Mouse (Mus musculus): ENCODE results near the gene Gpatch8.
A peak's percentile ranks its signal among the peaks of the same experiment; 100 is the strongest.

The Gpatch8 gene

DNA sequence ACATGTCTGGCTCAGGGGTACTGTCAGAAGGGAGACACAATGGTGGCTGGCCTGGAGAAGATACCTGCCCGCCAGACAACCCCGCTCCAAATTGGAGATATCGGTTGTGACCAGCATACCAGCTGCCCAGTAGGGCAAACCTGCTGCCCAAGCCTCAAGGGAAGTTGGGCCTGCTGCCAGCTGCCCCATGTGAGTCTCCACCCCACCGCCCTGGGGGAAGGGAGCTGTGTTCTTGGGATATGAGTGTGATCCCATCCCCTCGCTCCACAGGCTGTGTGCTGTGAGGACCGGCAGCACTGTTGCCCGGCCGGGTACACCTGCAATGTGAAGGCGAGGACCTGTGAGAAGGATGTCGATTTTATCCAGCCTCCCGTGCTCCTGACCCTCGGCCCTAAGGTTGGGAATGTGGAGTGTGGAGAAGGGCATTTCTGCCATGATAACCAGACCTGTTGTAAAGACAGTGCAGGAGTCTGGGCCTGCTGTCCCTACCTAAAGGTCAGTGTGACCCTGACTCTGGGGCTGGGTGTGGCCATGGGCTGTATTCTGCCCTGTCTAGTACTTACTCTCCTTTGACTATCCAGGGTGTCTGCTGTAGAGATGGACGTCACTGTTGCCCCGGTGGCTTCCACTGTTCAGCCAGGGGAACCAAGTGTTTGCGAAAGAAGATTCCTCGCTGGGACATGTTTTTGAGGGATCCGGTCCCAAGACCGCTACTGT is 120.3 kb downstream of the Gpatch8 start:
- no peak for DNase-seq (ENCODE audit: low read depth, low spot score)

DNA sequence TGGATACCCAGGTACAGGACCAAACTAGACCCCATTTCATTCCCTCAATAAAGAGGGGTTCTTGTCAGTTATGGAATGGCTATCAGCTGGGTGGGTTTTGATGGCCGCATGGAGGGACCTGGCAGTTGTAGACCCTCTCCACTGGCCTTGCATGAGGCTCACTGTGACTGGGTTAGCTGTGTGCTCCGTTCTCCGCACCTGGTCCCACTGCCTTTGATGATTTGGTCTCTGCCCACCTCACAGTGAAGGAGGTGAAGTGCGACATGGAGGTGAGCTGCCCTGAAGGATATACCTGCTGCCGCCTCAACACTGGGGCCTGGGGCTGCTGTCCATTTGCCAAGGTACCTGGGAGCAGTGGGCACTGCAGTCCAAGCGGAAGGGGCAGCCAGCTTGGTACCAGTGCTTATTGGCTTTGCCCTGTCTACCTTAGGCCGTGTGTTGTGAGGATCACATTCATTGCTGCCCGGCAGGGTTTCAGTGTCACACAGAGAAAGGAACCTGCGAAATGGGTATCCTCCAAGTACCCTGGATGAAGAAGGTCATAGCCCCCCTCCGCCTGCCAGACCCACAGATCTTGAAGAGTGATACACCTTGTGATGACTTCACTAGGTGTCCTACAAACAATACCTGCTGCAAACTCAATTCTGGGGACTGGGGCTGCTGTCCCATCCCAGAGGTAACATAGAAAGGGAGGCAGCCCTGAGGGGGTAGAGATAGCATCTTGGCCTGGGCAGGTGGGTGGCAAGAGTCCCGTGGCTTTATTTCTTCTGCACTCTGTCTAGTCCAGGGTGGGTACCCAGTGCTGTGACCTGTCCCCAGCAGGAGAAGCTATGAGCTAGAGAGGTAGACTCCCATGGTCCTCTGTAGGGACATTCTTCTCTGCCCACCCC is 121.1 kb downstream of the Gpatch8 start:
- DNase-seq (ENCODE audit: low read depth, low spot score): no peak

DNA sequence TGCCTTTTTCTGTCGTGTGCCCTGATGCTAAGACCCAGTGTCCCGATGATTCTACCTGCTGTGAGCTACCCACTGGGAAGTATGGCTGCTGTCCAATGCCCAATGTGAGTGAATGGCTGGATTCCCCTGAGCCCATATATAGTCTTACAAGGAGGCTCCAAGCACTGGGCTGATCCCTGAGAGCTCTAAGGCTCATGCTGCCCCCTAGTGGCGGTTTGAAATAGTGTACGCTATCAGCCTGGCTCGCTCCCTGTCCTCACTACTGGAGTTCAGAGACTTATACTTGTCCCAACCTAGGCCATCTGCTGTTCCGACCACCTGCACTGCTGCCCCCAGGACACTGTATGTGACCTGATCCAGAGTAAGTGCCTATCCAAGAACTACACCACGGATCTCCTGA is 121.8 kb downstream of the Gpatch8 start:
- DNase-seq (ENCODE audit: low read depth, low spot score): peak; percentile 77

DNA sequence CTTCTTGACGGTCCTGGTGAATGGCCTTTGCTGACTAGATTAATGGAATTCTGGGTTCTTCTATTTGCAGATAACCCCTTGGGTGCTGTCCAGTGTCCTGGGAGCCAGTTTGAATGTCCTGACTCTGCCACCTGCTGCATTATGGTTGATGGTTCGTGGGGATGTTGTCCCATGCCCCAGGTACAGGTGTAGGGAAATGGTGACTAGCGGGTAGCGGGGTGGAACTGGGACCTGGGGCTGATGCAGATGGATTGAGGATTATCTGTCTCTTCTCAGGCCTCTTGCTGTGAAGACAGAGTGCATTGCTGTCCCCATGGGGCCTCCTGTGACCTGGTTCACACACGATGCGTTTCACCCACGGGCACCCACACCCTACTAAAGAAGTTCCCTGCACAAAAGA is 122.3 kb downstream of the Gpatch8 start:
- no peak for DNase-seq (ENCODE audit: low read depth, low spot score)

DNA sequence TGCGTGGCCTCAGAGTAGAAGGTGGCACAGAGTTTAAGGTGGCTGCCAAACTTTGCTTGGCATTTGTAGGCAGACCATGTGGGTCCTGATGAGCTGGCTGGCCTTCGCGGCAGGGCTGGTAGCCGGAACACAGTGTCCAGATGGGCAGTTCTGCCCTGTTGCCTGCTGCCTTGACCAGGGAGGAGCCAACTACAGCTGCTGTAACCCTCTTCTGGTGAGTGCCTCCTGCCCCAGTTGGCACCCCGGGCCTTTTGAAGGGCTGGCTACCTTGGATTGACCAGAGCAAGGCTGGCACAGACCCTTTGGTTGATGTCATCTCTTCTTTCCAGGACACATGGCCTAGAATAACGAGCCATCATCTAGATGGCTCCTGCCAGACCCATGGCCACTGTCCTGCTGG is 123.3 kb downstream of the Gpatch8 start:
- DNase-seq (ENCODE audit: low read depth, low spot score): no peak

DNA sequence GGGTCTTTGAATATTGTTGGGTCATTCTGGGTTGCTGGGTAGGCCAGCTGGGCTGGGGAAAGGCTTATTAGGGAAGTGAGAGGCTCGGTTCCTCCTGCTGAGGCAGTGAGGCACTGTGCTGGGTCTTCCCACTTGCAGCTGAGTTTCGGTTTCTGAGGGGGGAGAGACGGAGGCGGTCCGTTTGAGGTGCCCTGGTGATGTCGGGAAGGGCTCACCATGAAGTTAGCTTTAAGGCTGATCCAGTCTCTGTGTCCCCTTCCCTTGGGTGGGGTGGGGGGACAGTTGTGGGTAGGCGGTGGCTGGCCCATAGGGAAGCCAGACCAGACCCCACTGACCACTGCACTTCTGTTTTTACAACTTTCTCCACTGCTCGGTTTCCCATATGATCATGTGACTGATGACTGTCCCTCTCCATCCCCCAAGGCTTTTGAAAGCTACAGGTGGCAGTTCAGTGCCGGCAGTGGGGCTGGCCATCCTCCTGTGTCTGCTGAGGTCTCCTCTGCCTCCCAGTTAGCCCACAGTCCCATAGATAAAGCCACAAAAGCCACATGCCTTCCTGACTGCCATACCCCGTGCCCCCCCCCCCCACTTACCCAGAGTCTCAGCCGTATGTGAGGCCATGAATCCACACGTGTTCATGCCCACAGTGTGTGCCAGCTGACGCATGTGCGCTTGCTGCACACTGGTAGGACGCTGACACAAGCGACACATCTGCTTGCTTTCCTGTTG is 123.9 kb downstream of the Gpatch8 start:
- peak; percentile 59 for DNase-seq (ENCODE audit: low read depth, low spot score)

DNA sequence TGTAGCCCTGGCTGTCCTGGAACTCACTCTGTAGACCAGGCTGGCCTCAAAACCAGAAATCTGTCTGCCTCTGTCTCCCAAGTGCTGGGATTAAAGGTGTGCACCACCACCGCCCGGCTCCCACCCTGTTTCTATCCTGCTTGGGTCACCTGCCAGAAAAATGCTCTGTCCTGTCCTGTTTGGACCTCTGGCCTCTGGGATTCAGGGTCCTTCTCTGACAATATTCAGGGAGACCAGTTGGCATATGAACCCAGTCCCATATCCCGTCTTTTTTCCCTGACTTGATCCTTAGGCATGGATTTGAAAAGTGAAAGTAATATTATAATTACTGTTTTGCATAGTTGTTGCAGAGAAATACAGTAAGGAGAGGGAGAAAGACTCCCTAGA is 124.5 kb downstream of the Gpatch8 start:
- DNase-seq (ENCODE audit: low read depth, low spot score): no peak

DNA sequence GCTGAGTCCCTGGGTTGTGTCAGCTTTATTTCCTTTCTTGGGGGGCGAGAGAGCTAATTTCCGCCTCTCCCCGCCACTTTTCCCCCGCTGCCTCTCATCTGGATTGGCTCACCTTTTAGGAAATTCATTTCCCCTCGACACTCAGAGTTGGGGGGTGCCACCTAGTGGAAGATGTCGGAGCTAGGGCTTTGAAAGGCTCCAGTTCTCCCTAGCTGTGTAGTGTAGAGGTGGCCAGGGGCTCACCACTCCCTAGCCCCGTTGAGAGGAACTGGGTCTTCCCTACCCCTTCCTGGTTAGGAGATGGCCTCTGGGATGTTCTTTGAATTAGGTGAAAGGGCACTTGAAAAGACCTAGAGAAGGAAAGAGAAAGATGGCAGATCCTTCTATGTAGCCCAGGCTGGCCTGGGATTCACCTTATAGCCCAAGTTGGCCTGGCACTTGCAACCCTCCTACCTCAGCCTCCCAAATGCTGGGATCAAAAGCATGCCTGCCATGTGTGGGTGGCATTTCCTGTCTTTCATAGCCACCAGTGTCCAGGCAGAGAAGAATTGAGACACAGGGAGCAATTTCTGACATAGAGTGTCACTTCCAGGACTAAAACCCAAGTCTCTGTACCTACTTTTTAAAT is 125.1 kb downstream of the Gpatch8 start:
- DNase-seq (ENCODE audit: low read depth, low spot score): peak; percentile 79

DNA sequence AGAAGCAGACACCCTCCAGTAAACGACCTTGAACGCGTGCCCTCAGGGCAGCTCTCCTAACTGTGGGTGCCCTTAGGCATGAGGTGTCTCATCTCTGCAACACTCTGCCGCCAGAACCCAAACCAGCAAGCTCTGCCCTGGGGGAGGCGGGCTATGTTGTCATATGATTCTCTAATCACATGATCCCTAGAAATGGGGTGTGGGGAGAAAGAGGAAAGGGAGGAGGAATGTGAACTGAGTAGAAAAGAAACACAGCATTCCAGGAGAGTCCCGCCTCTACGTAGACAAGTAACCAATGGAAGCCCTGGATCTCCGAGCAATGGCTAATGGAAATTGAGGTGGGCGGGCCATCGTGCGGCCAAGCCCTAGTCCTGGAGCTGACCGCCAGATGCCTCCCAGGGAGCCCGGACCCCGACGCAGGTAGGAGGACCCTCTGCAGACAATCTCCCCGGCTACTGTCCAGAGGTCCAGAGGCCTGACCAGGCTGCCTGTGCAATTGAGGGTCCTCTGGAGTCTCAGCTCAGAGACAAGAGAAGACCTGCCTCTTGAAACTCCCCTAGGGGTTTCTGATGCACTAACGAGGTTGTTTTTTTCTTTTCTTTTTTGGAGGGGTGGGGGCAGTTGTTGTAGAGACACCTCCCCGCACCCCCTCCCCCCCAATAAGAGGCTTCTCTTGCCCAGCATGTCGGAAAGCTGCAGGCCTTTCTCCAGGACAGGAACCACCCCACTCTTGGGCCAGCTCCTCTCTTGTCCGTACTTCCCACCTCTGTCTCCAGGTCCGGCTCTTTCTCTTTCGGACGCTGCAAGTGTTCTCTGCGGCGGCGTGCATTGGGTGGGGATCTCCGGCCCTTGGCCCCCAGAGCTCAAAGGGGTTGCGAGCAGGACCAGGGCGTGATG is 125.8 kb downstream of the Gpatch8 start, which contains the start of gene Grn:
TSS of gene Grn (plus strand) at position 195 of the 897 bp plus-strand sequence.
- DNase-seq (ENCODE audit: low read depth, low spot score): peak; percentile 81

DNA sequence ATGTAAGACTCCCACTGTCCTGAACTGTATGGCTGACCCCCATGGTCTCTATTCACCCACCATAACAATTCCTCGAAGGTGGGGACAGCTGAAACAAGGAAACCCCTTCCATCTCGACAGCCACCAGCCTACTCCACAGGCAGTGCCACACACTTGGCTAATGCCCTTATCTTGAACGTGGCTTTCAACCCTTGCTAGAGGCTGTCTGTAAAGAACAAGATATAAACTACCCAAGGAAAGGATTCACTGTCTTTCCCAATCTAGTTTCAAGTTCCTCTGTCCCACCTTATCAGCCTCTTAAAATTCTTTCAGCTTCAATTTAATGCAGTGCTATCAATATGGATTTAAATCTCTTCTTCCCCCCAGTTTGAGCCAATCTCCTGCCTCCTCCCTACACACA is 126.6 kb downstream of the Gpatch8 start:
- no peak for DNase-seq (ENCODE audit: low read depth, low spot score)

DNA sequence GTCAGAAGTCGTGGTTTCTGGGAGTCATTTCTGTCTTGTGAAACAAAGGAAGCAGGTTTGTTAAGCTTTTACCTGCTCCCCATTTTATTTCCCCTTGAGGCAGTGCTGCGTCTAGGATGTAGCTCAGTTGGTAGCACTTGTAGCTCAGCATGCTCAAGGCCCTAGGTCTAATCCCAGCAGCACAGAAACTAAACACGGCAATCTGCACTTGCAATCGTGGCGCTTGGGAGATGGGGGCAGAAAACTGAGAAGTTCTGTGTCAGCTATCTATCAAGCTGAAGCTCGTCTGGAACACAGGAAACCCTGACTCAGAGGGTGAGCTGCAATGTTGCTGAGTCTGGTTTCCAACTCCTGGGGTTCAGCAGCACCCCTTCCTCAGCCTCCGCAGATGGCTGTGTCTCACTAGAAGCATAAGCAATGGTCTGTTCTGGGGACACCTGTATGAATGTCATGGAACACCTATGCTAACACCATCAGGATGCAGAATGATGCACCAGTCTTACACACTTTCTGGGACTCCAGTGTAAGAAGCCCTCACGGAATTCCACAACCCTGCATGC is 127.1 kb downstream of the Gpatch8 start:
- no peak for DNase-seq (ENCODE audit: low read depth, low spot score)
